Mouse (Mus musculus) liver, embryonic 14 days (tissue): ENCODE results near the gene Ivd. TPM values are rescaled to one million over a fixed set of nuclear protein-coding genes. Genes with fewer than 3 reads are reported as not detected.

ENCODE experiments used
- polyA plus RNA-seq: library from polyadenylated mRNA; depleted of rRNA; stranded (reverse); fragments of >200 nt; gene quantifications from 2 replicates; pipeline ENCODE4 v1.2.3, GENCODE M21; 2012; rRNA removed

Gene Ivd
- 22.6 and 25.5 TPM in 2 replicates for polyA plus RNA-seq

GRCm38 (mm10) chr2:118861454-118862339, at the start of gene Ivd:
Ivd (plus strand) TSS chr2:118861954.

GRCm38 (mm10) chr2:118813981-118814836, 47.5 kb upstream of the Ivd start, which contains the start of gene Knstrn:
Knstrn (plus strand) TSS chr2:118814003.

GRCm38 (mm10) chr2:118899981-118900825, 38.4 kb downstream of the Ivd start, which contains the start of gene Bahd1:
Bahd1 (plus strand) TSS chr2:118900377.

GRCm38 (mm10) chr2:118926361-118926997, 64.7 kb downstream of the Ivd start, which contains the start of gene Chst14:
Chst14 (plus strand) TSS chr2:118926496.

Other genes with a start within 250 kb of the Ivd start
- gene Pak6, start 198.7 kb upstream of the Ivd start, polyA plus RNA-seq = 0.32 and 0.50 TPM in 2 replicates
- 0.05 and 0.07 TPM in 2 replicates for gene Ankrd63, start 158.0 kb upstream of the Ivd start, polyA plus RNA-seq
- 2.8 and 3.7 TPM in 2 replicates for gene Plcb2, start 133.5 kb upstream of the Ivd start, polyA plus RNA-seq
- gene Inafm2, start 116.2 kb upstream of the Ivd start, polyA plus RNA-seq = 5.4 and 6.3 TPM in 2 replicates
- 0.38 and 0.41 TPM in 2 replicates for gene Ccdc9b, start 99.3 kb upstream of the Ivd start, polyA plus RNA-seq
- gene Phgr1, start 89.2 kb upstream of the Ivd start, polyA plus RNA-seq = 0.08 TPM in 1 of 2 replicates, not detected in the other
- gene Disp2, start 82.2 kb upstream of the Ivd start, polyA plus RNA-seq = 0.18 and 0.23 TPM in 2 replicates
- 53.8 and 63.8 TPM in 2 replicates for gene Knstrn, start 48.0 kb upstream of the Ivd start, polyA plus RNA-seq
- 4.4 and 5.5 TPM in 2 replicates for gene Bahd1, start 38.4 kb downstream of the Ivd start, polyA plus RNA-seq
- gene Chst14, start 64.5 kb downstream of the Ivd start, polyA plus RNA-seq = 3.5 TPM in 2 replicates
- 6.7 and 7.8 TPM in 2 replicates for gene Ccdc32, start 167.4 kb downstream of the Ivd start, polyA plus RNA-seq
- gene Rpusd2, start 172.8 kb downstream of the Ivd start, polyA plus RNA-seq = 3.6 and 4.3 TPM in 2 replicates
- 7.4 and 8.3 TPM in 2 replicates for gene Knl1, start 185.2 kb downstream of the Ivd start, polyA plus RNA-seq